Mouse (Mus musculus): ENCODE data around the gene Galnt6. TPM values are rescaled to one million over a fixed set of nuclear protein-coding genes. Genes with fewer than 3 reads are reported as not detected.
A peak's percentile ranks its signal among the peaks of the same experiment; 100 is the strongest.

The Galnt6 gene
- polyA plus RNA-seq, 1 experiment from 2014 or later, result 1.2 TPM

DNA sequence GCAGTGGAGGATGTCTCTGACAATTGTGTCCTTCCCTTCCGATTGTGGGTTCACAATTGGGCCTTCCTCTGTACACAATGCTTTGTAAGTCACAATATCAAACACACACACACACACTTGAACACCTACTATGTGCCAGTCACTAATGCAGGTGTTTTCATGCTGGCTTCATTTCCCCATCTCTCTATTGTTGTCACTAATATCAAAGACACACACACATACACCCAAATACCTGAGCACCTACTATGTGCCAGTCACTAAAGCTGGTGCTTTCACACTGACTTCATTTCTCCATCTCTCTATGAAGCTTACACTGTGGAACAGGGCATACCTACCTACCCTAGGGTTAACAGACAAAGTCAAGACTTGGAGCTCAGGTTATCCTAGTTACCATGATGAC is 23.8 kb downstream of the Galnt6 start:
- no peaks in the 10 kb centered on the region for H3K9me3 ChIP-seq (ENCODE audit: control insufficient read depth, low read length)
- no peak overlapping the region for H3K9ac ChIP-seq (ENCODE audit: low read depth, low read length)
- 79% methylated on average over 1 of the region's 1 CpGs for WGBS
- no peak overlapping the region for H3K4me2 ChIP-seq
- H3K27ac ChIP-seq (ENCODE audit: low read depth, low read length), result no peak overlapping the region
- H3K27me3 ChIP-seq (replicated peaks; ENCODE audit: control insufficient read depth, insufficient read depth, low read length), result peaks cover 13% of the 10 kb centered on the region
- H3K4me1 ChIP-seq (replicated peaks; ENCODE audit: control insufficient read depth, insufficient read depth, low read length), result peaks cover 22% of the 10 kb centered on the region
- no peak overlapping the region for H3K4me3 ChIP-seq (ENCODE audit: low read depth, low read length)
- H3K36me3 ChIP-seq (ENCODE audit: control insufficient read depth, insufficient read depth, low read length), result no peaks in the 10 kb centered on the region
- ATAC-seq (replicated peaks; ENCODE audit: low FRiP score) (no peak), DNase-seq (ENCODE audit: low spot score) (no peak)

DNA sequence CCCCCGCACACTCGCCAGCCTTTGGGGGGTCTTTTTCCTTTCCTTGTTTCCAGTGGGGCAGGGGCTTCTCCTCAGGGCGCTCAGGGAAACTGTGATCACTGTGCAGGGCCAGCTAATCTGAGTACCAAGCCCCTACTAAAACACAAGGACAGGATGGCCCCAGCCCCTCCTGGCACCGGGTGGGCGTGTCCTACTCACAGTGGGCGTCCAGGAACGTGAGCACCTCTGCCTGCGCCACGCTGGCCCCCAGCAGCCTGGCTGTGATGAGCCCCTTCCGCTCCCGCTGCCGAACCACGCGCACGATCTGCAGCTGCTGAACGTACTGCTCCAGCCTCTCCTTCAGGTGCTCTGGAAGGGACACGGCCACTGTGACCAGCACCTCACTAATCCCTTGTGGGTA is 25.3 kb downstream of the Galnt6 start:
- Histone ChIP-seq H3K36me3 (ENCODE audit: control insufficient read depth, insufficient read depth, low read length) (no peaks in the 10 kb centered on the region), H3K27ac (ENCODE audit: low read depth, low read length) (no peak overlapping the region), H3K4me3 (ENCODE audit: low read depth, low read length) (no peak overlapping the region), H3K27me3 (replicated peaks; ENCODE audit: control insufficient read depth, insufficient read depth, low read length) (peaks cover 13% of the 10 kb centered on the region), H3K4me1 (replicated peaks; ENCODE audit: control insufficient read depth, insufficient read depth, low read length) (peaks cover 22% of the 10 kb centered on the region), H3K9ac (ENCODE audit: low read depth, low read length) (no peak overlapping the region), H3K9me3 (ENCODE audit: control insufficient read depth, low read length) (no peaks in the 10 kb centered on the region), H3K4me2 (peak overlapping the region; percentile 41)
- 21% methylated on average over 17 of the region's 17 CpGs for WGBS
- DNase-seq (ENCODE audit: low spot score) (no peak), ATAC-seq (replicated peaks; ENCODE audit: low FRiP score) (no peak)

DNA sequence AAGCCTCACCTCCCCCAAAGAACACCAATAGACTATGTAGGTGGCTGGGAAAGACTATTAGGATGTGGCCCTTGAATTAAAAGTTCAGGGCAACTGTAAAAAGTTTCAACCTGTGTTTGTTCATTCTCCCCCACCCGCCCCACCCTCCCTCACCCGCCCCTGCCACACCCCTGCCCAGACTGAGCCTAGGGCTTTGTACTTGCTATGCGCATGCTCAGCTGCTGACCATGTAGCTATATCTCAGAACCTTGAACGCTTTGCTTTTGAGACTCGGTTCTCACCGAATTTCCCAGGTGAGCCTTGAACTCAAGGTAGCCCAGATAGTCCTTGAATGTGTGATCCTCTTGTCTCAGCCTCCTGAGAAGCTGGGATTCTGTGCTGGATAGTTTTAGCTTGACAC is 27.3 kb downstream of the Galnt6 start:
- Histone ChIP-seq H3K27me3 (replicated peaks; ENCODE audit: control insufficient read depth, insufficient read depth, low read length) (peaks cover 13% of the 10 kb centered on the region), H3K27ac (ENCODE audit: low read depth, low read length) (no peak overlapping the region), H3K36me3 (ENCODE audit: control insufficient read depth, insufficient read depth, low read length) (no peaks in the 10 kb centered on the region), H3K9me3 (ENCODE audit: control insufficient read depth, low read length) (no peaks in the 10 kb centered on the region), H3K9ac (ENCODE audit: low read depth, low read length) (no peak overlapping the region), H3K4me2 (peak overlapping the region; percentile 11; the same call in 1 of the 2 replicates), H3K4me3 (ENCODE audit: low read depth, low read length) (no peak overlapping the region), H3K4me1 (replicated peaks; ENCODE audit: control insufficient read depth, insufficient read depth, low read length) (peaks cover 18% of the 10 kb centered on the region)
- DNase-seq (ENCODE audit: low spot score) (no peak), ATAC-seq (replicated peaks; ENCODE audit: low FRiP score) (no peak)
- whole genome bisulfite sequencing, result 60% methylated on average over 6 of the region's 6 CpGs

DNA sequence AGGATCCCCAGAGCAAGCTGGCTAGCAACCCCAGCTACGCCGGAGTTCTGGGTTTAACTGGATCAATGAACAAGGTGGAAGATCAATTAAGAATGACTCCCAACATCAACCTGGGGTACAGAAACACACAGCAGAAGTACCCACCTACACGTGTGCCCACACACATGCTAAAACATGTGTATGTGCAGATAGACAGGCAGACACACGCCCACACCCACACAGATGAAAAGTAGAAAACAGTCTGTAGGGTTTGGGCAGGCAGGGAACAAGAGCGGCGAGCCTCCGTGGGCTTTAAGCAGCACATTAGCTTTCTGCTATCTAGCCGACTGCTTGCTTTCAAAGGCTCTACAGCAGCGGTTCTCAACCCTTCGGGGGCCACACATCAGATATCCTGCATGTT is 28.1 kb downstream of the Galnt6 start:
- peak overlapping the region; percentile 25; the same call in 1 of the 2 replicates for H3K4me2 ChIP-seq
- 41% methylated on average over 10 of the region's 10 CpGs for WGBS
- no peak overlapping the region for H3K9ac ChIP-seq (ENCODE audit: low read depth, low read length)

DNA sequence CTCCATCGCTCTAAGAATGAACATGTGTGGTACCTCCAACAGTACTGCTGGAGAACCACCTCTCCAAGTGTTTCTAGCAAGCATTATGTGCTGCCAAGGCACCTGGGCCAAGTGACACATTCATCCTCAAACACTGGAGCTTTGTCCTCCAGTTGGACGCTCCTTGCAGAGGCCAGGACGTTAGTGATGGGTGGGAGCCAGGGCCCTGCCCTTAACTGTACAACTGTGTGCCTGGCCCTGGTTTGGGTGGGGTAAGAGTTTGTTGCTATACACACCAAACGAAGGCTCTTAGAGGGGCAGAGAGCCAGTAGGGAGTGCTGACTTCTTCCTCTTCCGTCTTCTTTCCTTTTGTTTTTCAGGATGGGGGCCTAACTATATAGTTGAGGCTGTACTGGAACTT is 28.8 kb downstream of the Galnt6 start:
- H3K36me3 ChIP-seq (ENCODE audit: control insufficient read depth, insufficient read depth, low read length), result no peaks in the 10 kb centered on the region
- ATAC-seq (replicated peaks; ENCODE audit: low FRiP score) (no peak), DNase-seq (ENCODE audit: low spot score) (no peak)
- WGBS, result 64% methylated on average over 5 of the region's 5 CpGs
- no peak overlapping the region for H3K4me3 ChIP-seq (ENCODE audit: low read depth, low read length)
- H3K9ac ChIP-seq (ENCODE audit: low read depth, low read length), result no peak overlapping the region
- H3K27me3 ChIP-seq (replicated peaks; ENCODE audit: control insufficient read depth, insufficient read depth, low read length), result peaks cover 11% of the 10 kb centered on the region
- peaks cover 13% of the 10 kb centered on the region for H3K4me1 ChIP-seq (replicated peaks; ENCODE audit: control insufficient read depth, insufficient read depth, low read length)
- H3K4me2 ChIP-seq, result no peak overlapping the region
- no peaks in the 10 kb centered on the region for H3K9me3 ChIP-seq (ENCODE audit: control insufficient read depth, low read length)
- no peak overlapping the region for H3K27ac ChIP-seq (ENCODE audit: low read depth, low read length)

More for the DNA sequence above, 28.1 kb downstream of the Galnt6 start:
- ATAC-seq (replicated peaks; ENCODE audit: low FRiP score), result no peak
- H3K9me3 ChIP-seq (ENCODE audit: control insufficient read depth, low read length), result no peaks in the 10 kb centered on the region
- H3K27me3 ChIP-seq (replicated peaks; ENCODE audit: control insufficient read depth, insufficient read depth, low read length), result peaks cover 11% of the 10 kb centered on the region
- 0 out of 2 replicates have a peak overlapping the region, but pooled peaks have one; percentile 2 for H3K27ac ChIP-seq (ENCODE audit: low read depth, low read length)
- H3K4me3 ChIP-seq (ENCODE audit: low read depth, low read length), result no peak overlapping the region
- no peak for DNase-seq (ENCODE audit: low spot score)
- H3K36me3 ChIP-seq (ENCODE audit: control insufficient read depth, insufficient read depth, low read length), result no peaks in the 10 kb centered on the region
- H3K4me1 ChIP-seq (replicated peaks; ENCODE audit: control insufficient read depth, insufficient read depth, low read length), result peaks cover 13% of the 10 kb centered on the region

DNA sequence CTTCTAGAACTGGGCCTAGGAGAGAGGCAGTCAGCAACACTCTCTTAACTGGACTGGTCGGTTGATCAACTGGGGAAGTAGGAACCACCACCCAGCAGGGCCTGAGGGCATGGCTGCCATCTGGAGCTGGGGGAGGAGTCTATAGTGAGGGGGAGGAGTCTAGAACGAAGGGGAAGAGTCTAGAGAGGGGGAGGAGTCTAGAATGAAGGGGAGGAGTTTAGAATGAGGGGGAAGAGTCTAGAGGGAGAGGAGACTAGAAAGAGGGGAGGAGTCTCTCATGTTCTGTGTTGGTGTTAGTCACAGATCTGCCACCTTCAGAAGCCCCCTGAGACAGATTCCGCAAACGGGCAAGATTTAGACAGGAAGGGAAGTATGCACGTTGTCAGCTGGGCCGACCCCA is 29.8 kb downstream of the Galnt6 start:
- peaks cover 13% of the 10 kb centered on the region for H3K4me1 ChIP-seq (replicated peaks; ENCODE audit: control insufficient read depth, insufficient read depth, low read length)
- H3K9ac ChIP-seq (ENCODE audit: low read depth, low read length), result no peak overlapping the region
- H3K4me3 ChIP-seq (ENCODE audit: low read depth, low read length), result no peak overlapping the region
- no peak overlapping the region for H3K27ac ChIP-seq (ENCODE audit: low read depth, low read length)
- peak; percentile 51; the same call in 1 of the 2 replicates for ATAC-seq (replicated peaks; ENCODE audit: low FRiP score)
- no peaks in the 10 kb centered on the region for H3K36me3 ChIP-seq (ENCODE audit: control insufficient read depth, insufficient read depth, low read length)
- 47% methylated on average over 6 of the region's 6 CpGs for WGBS
- no peak overlapping the region for H3K4me2 ChIP-seq
- peaks cover 9% of the 10 kb centered on the region for H3K27me3 ChIP-seq (replicated peaks; ENCODE audit: control insufficient read depth, insufficient read depth, low read length)
- H3K9me3 ChIP-seq (ENCODE audit: control insufficient read depth, low read length), result no peaks in the 10 kb centered on the region
- no peak for DNase-seq (ENCODE audit: low spot score)

DNA sequence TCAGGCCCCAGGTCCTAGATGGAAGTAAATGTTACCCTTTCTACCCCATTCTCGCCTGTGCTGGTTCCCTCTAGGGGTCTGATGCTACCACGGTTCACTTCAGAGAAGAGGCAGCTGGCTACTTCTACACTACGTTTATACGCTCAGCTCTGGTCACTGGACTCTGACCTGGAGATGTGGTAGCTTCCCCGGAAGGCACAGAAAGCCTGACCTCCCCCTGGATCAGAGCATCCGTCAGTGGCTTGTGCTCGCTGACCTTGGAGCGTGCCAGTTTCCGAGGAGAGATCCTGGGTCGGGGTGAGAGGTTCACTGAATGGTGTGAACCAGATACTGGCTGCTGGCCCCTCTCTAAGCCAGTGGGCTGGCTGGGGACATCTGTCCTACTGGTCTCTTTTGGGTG is 31.1 kb downstream of the Galnt6 start:
- H3K27me3 ChIP-seq (replicated peaks; ENCODE audit: control insufficient read depth, insufficient read depth, low read length), result no peaks in the 10 kb centered on the region
- no peak overlapping the region for H3K27ac ChIP-seq (ENCODE audit: low read depth, low read length)
- 64% methylated on average over 10 of the region's 10 CpGs for WGBS
- H3K4me1 ChIP-seq (replicated peaks; ENCODE audit: control insufficient read depth, insufficient read depth, low read length), result peaks cover 10% of the 10 kb centered on the region
- no peak overlapping the region for H3K4me2 ChIP-seq
- H3K36me3 ChIP-seq (ENCODE audit: control insufficient read depth, insufficient read depth, low read length), result no peaks in the 10 kb centered on the region
- no peaks in the 10 kb centered on the region for H3K9me3 ChIP-seq (ENCODE audit: control insufficient read depth, low read length)
- ATAC-seq (replicated peaks; ENCODE audit: low FRiP score) (no peak), DNase-seq (ENCODE audit: low spot score) (no peak)
- no peak overlapping the region for H3K9ac ChIP-seq (ENCODE audit: low read depth, low read length)
- no peak overlapping the region for H3K4me3 ChIP-seq (ENCODE audit: low read depth, low read length)

DNA sequence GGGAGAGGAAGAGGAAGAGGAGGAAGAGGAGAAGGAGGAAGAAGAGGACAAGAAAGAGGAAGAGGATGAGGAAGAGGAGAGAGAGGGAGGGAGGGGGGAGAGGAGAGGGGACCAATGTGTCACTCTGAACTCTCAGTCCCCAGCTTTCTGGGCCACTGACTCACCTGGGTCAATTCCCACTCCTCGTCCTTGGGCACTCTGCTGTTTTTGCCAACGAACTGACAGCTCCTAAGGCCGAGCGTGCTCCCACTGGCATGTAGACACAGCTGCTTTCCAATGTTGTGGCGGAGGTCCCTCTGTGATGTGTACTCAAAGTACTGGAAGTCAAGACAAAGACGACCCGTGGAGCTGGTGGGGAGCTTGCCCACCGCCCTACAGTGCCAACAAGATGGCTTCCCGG is 34.8 kb downstream of the Galnt6 start:
- Histone ChIP-seq H3K4me1 (replicated peaks; ENCODE audit: control insufficient read depth, insufficient read depth, low read length) (no peaks in the 10 kb centered on the region), H3K4me3 (ENCODE audit: low read depth, low read length) (no peak overlapping the region), H3K4me2 (no peak overlapping the region), H3K9me3 (ENCODE audit: control insufficient read depth, low read length) (peaks cover 4% of the 10 kb centered on the region; the same call in 1 of the 2 replicates), H3K36me3 (ENCODE audit: control insufficient read depth, insufficient read depth, low read length) (no peaks in the 10 kb centered on the region), H3K27me3 (replicated peaks; ENCODE audit: control insufficient read depth, insufficient read depth, low read length) (no peaks in the 10 kb centered on the region), H3K9ac (ENCODE audit: low read depth, low read length) (no peak overlapping the region), H3K27ac (ENCODE audit: low read depth, low read length) (no peak overlapping the region)
- WGBS, result 88% methylated on average over 9 of the region's 9 CpGs
- ATAC-seq (replicated peaks; ENCODE audit: low FRiP score) (no peak), DNase-seq (ENCODE audit: low spot score) (no peak)

DNA sequence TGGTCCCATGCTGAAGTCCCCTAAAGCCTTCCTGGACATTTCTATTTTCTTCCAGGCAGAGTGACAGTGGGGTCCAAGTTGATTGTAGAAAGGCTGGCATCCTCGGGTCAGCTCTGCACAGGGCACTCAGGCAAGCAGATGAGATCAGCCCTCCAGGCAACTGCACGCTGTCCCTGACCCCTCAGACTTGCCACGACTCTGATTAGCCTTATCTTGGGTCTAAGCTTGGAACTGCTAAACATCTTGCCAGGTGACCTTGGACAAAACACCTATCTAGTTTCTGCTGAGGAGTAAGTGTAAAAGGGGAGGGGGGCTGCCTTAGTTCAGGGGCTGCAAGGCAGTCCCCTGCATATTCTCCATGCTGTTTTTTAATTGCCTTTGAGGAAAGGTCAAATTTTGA is 37.2 kb downstream of the Galnt6 start:
- Histone ChIP-seq H3K4me2 (no peak overlapping the region), H3K4me3 (ENCODE audit: low read depth, low read length) (no peak overlapping the region), H3K36me3 (ENCODE audit: control insufficient read depth, insufficient read depth, low read length) (no peaks in the 10 kb centered on the region), H3K27me3 (replicated peaks; ENCODE audit: control insufficient read depth, insufficient read depth, low read length) (no peaks in the 10 kb centered on the region), H3K9me3 (ENCODE audit: control insufficient read depth, low read length) (peaks cover 4% of the 10 kb centered on the region; the same call in 1 of the 2 replicates), H3K4me1 (replicated peaks; ENCODE audit: control insufficient read depth, insufficient read depth, low read length) (peaks cover 10% of the 10 kb centered on the region), H3K27ac (ENCODE audit: low read depth, low read length) (no peak overlapping the region), H3K9ac (ENCODE audit: low read depth, low read length) (no peak overlapping the region)
- ATAC-seq (replicated peaks; ENCODE audit: low FRiP score) (no peak), DNase-seq (ENCODE audit: low spot score) (no peak)
- 44% methylated on average over 3 of the region's 3 CpGs for WGBS

Measured in liver, embryonic 11.5 days (tissue).